Mouse (Mus musculus) lung, postnatal 0 days (tissue): ENCODE measurements at regions not wholly inside any gene's neighbourhood (a gene's known extent, or its start where the extent isn't known, plus 50 kb on each side); places are given as distances from the start of the nearest gene placed in this dataset.

Source experiments
- CTCF ChIP-seq: IDR thresholded peaks from 2 replicates; pipeline ENCODE4 v1.5.1; 2016; ENCODE audit warnings: antibody characterized with exemption, mild to moderate bottlenecking
- EP300 ChIP-seq: IDR thresholded peaks from 2 replicates; pipeline ENCODE4 v1.6.1; 2016; ENCODE audit warnings: antibody characterized with exemption, mild to moderate bottlenecking, control low read depth

DNA sequence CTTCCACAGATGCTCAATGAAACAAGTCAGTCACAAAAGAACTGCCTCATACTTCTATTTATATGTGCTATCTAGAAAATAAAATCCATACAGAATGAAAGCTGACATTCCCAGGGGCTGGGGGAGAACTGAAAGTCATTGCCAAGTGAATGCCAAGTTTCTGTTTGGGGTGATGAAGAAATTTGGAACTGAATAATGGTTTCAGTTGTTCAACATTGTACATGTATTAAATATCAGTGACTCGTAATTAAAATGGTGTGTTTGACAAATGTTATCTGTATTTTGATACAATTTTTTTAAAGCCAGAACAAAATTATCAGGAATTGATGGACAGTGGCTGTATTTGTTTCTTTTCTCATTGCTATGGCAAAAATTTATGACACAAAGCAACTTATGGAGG lies 177.3 kb upstream of the Castor2 start:
- TF ChIP-seq CTCF, result no peak
- TF ChIP-seq EP300, result peak; percentile 36; the same call in 1 of the 2 replicates
